Mouse (Mus musculus) common myeloid progenitor, adult 5-6 weeks (primary cell): ENCODE results near the gene 2200002J24Rik. TPM values are rescaled to one million over a fixed set of nuclear protein-coding genes. Genes with fewer than 3 reads are reported as not detected.

Experiments used
- ATAC-seq: replicated peaks from 2 replicates; pipeline ENCODE4 v1.8.0; 2016; ENCODE audit warnings: low read depth, mild to moderate bottlenecking, moderate TSS enrichment, inconsistent platforms; ENCODE audit not compliant: poor library complexity, severe bottlenecking
- total RNA-seq: library from RNA; stranded (forward); fragments of 200-1000, 187-1606 nt; gene quantifications from 2 replicates; pipeline ENCODE4 v1.2.3, GENCODE M21; 2017

The 2200002J24Rik gene
- not detected in 2 replicates for total RNA-seq

GRCm38 (mm10) chr7:30698589-30698988 lies at the start of gene 2200002J24Rik:
Gene 2200002J24Rik (plus strand): TSS chr7:30698926.
- ATAC-seq, result peak; percentile 54; the same call in 1 of the 2 replicates

GRCm38 (mm10) chr7:30649591-30650540 lies 48.9 kb upstream of the 2200002J24Rik start, which contains the start of gene Rbm42:
Gene Rbm42 (minus strand): TSS chr7:30650317.
- peak; percentile 100 for ATAC-seq

GRCm38 (mm10) chr7:30664529-30665200 lies 34.1 kb upstream of the 2200002J24Rik start, which contains the start of gene Haus5:
Gene Haus5 (minus strand): TSS chr7:30664994.
- ATAC-seq, result peak; percentile 98

GRCm38 (mm10) chr7:30665321-30665720 lies 33.4 kb upstream of the 2200002J24Rik start:
- ATAC-seq, result peak; percentile 22; the same call in 1 of the 2 replicates

GRCm38 (mm10) chr7:30669229-30669628 lies 29.5 kb upstream of the 2200002J24Rik start:
- peak; percentile 43; the same call in 1 of the 2 replicates for ATAC-seq

GRCm38 (mm10) chr7:30671480-30671879 lies 27.2 kb upstream of the 2200002J24Rik start, which contains the start of gene Pmis2:
Gene Pmis2 (minus strand): TSS chr7:30671605.
- ATAC-seq, result no peak

GRCm38 (mm10) chr7:30678263-30678975 lies 20.3 kb upstream of the 2200002J24Rik start:
- ATAC-seq, result no peak

- no peak for ATAC-seq
These were observed 16.8 kb upstream of the 2200002J24Rik start for GRCm38 (mm10) chr7:30681897-30682296.

- no peak for ATAC-seq
These were observed 15.3 kb upstream of the 2200002J24Rik start for GRCm38 (mm10) chr7:30683425-30683824.

- ATAC-seq, result no peak
These were observed 10.4 kb upstream of the 2200002J24Rik start for GRCm38 (mm10) chr7:30688325-30688724.

GRCm38 (mm10) chr7:30698101-30698500 lies 625 bp upstream of the 2200002J24Rik start:
- ATAC-seq, result peak; percentile 95

GRCm38 (mm10) chr7:30706214-30706882 lies 7.6 kb downstream of the 2200002J24Rik start:
- ATAC-seq, result no peak

GRCm38 (mm10) chr7:30707441-30707840 lies 8.7 kb downstream of the 2200002J24Rik start:
- ATAC-seq, result no peak

- ATAC-seq, result no peak
These were observed 13.2 kb downstream of the 2200002J24Rik start, which contains the start of gene Atp4a for GRCm38 (mm10) chr7:30711942-30712341. Gene Atp4a (plus strand): TSS chr7:30712209.

- ATAC-seq, result peak; percentile 93
These were observed 18.4 kb downstream of the 2200002J24Rik start for GRCm38 (mm10) chr7:30717006-30717715.

GRCm38 (mm10) chr7:30717716-30718046 lies 19.0 kb downstream of the 2200002J24Rik start:
- ATAC-seq, result no peak

GRCm38 (mm10) chr7:30719669-30720068 lies 20.9 kb downstream of the 2200002J24Rik start:
- ATAC-seq, result no peak

- no peak for ATAC-seq
These were observed 22.6 kb downstream of the 2200002J24Rik start for GRCm38 (mm10) chr7:30721286-30721685.
